Mouse (Mus musculus) heart, adult 2 months (tissue): ENCODE measurements around the gene Wbp11. TPM values are rescaled to one million over a fixed set of nuclear protein-coding genes. Genes with fewer than 3 reads are reported as not detected.

Experiments used
- DNase-seq, 2 experiments: peaks; one replicate each; pipeline ENCODE4 v3.0.0; 2021
- H3K27ac ChIP-seq: fragments of 200-600 bp; 2 replicates; pipeline ENCODE4 v1.8.1; 2022
- H3K27me3 ChIP-seq: fragments of 200-500 bp; 2 replicates; pipeline ENCODE4 v1.6.1; 2012; ENCODE audit warnings: mild to moderate bottlenecking, low read length, inconsistent platforms, mixed read lengths; ENCODE audit not compliant: control insufficient read depth, insufficient read depth
- H3K36me3 ChIP-seq: fragments of 200-500 bp; 2 replicates; pipeline ENCODE4 v1.6.1; 2012; ENCODE audit warnings: low read length, inconsistent platforms; ENCODE audit not compliant: control insufficient read depth, insufficient read depth
- H3K4me1 ChIP-seq: fragments of 200-500 bp; 2 replicates; pipeline ENCODE4 v1.6.1; 2011; ENCODE audit warnings: low read length; ENCODE audit not compliant: control insufficient read depth, insufficient read depth
- H3K4me3 ChIP-seq: fragments of 200-600 bp; 2 replicates; pipeline ENCODE4 v1.8.1; 2022
- H3K79me2 ChIP-seq: fragments of 200-500 bp; replicated peaks from 2 replicates; pipeline ENCODE4 v1.6.1; 2012; ENCODE audit warnings: mild to moderate bottlenecking, inconsistent platforms, low read length, moderate library complexity, mixed read lengths; ENCODE audit not compliant: control insufficient read depth, insufficient read depth
- H3K9ac ChIP-seq: fragments of 200-500 bp; 2 replicates; pipeline ENCODE4 v1.6.1; 2012; ENCODE audit warnings: low read depth, mild to moderate bottlenecking, control low read depth, inconsistent platforms, low read length, mixed read lengths
- CTCF ChIP-seq: fragments of 200-600 bp; IDR thresholded peaks from 2 replicates; pipeline ENCODE4 v1.8.1; 2022; ENCODE audit warnings: antibody characterized with exemption, mild to moderate bottlenecking, moderate library complexity
- EP300 ChIP-seq: fragments of 200-500 bp; IDR thresholded peaks from 2 replicates; pipeline ENCODE4 v1.6.1; 2011; ENCODE audit warnings: low read depth, low read length, control low read depth; ENCODE audit not compliant: insufficient read depth
- POLR2A ChIP-seq: fragments of 200-500 bp; IDR thresholded peaks from 2 replicates; pipeline ENCODE4 v1.6.1; 2011; ENCODE audit warnings: mild to moderate bottlenecking, low read depth, low read length, control low read depth; ENCODE audit not compliant: insufficient read depth
- WGBS: fragments of 180-500 bp; shearing (Covaris S2); methylation state at CpG from one replicate; pipeline ENCODE4 v1.1.7; 2018; 5-methylcytosine and 5-hydroxymethylcytosine counted together
- intact Hi-C: fragments of 180-260 bp; cut with DNase I; formaldehyde crosslinking; loops from one replicate; pipeline ENCODE4 v1.15.1; 2025
- long read RNA-seq: library from polyadenylated mRNA; stranded (forward); transcript quantifications from one replicate; pipeline ENCODE4 v2.0.0, GENCODE M21; 2021
- polyA plus RNA-seq: library from polyadenylated mRNA; depleted of rRNA; stranded (reverse); fragments of >200 nt; gene quantifications from 2 replicates; pipeline ENCODE4 v1.2.3, GENCODE M21; 2012; rRNA removed
- total RNA-seq, 2 experiments: library from RNA; stranded (reverse); gene quantifications; 2 replicates each; pipeline ENCODE4 v1.2.3; 2021

Gene Wbp11
- 10 to 100 TPM; 67.6 to 68.1 TPM for total RNA-seq
- 28.7 and 28.9 TPM in 2 replicates for polyA plus RNA-seq
- long read RNA-seq, transcript Wbp11-201 (12 exons, 2,739 nt): major isoform, 73 of 98 reads
- long read RNA-seq, partial matches to known transcripts: 11 of 98 reads
- long read RNA-seq, other reads (novel, unspliced or antisense): 14 of 98 reads

DNA sequence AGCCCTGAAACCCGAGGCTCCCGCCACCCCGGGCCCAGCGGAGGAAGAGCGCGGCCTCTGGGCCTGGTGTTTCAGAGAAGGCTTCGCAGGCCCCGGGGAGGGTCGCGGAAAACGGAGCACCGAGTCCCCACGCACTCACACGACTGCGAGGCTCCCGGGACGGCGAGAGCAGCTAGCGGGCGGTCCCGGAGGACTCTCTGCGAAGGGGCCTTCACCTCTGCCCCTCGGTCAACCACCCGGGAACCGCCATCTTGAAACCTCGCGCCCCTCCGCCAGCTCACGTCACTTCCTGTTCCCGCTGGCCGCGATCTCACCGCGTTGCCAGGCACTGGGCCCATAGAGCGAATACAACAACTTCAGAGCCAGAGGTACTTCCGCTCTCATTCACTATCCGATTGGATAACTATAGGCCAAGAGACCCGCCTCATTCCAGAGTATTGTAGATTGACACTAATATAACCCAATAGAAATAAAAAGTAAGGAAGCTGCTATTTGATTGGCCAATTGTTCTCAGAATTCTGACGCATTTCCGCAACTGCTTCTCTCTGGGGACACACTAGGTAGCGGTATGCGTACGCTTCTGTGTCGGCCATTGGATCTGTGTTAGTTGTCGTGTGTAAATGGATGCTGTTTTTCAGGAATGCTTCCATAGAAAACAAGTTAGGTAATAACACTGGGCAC, at the start of gene Wbp11:
Gene Wbp11 (minus strand): TSS at position 353 of the 681 bp plus-strand sequence.
- peak within 1 kb of the TSS; percentile 98 for H3K9ac ChIP-seq

DNA sequence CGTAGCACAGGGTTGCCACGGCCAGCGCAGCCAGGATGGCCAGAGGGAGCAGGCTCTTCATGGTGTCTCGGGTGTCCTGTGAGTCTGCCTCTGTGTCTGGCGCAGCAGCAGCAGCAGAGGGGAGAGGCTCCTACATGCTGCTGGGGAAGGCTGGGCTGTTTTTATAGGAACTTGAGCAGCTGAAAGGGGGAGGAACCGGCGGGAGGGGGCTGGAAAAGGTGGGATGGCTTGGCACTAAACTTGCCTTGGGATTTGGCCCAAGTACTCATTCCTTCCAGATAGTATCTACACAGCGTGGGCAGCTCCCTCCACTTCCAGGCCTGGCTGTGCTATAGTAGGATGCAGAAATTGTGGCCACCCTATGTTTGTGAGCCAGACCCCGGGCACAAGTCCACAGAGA, 47.6 kb upstream of the Wbp11 start, which contains the start of gene Mgp:
Gene Mgp (minus strand): TSS at position 154 of the 400 bp plus-strand sequence.
- peak; percentile 73 to 74 for DNase-seq
- WGBS: 24% methylated on average over 9 of the region's 9 CpGs
- H3K36me3 ChIP-seq: no peaks in the 10 kb centered on the region
- H3K4me1 ChIP-seq: no peaks in the 10 kb centered on the region
- 0 out of 2 replicates have a peak, but pooled peaks have one; percentile 33 for TF ChIP-seq EP300
- peak; percentile 98 for TF ChIP-seq POLR2A
- no peak for TF ChIP-seq CTCF
- peak within 1 kb of the TSS; percentile 85 for H3K9ac ChIP-seq
- H3K79me2 ChIP-seq: no peaks in the 10 kb centered on the region
- H3K4me3 ChIP-seq: peak within 1 kb of the TSS; percentile 43
- H3K27ac ChIP-seq: peak within 1 kb of the TSS; percentile 65
- intact Hi-C loops: no loop called here
- H3K27me3 ChIP-seq: no peaks in the 10 kb centered on the region

More for the DNA sequence above, at the start of gene Wbp11:
- WGBS: under 1% methylated on average over 45 of the region's 45 CpGs
- peak; percentile 96 for DNase-seq
- H3K27ac ChIP-seq: peak within 1 kb of the TSS; percentile 92
- H3K79me2 ChIP-seq: peaks cover 2% of the 10 kb centered on the region
- no peaks in the 10 kb centered on the region for H3K27me3 ChIP-seq
- TF ChIP-seq POLR2A (peak; percentile 95), CTCF (peak; percentile 53), EP300 (peak; percentile 69; the same call in 1 of the 2 replicates)
- H3K4me1 ChIP-seq: peaks cover 1% of the 10 kb centered on the region
- intact Hi-C loops: loop anchor here (1.0 to 10.0 kb wide), 2 partner anchors 24 to 1813 kb away; partner anchors contain the start of genes Ddx47 and Hist4h4
- H3K36me3 ChIP-seq: peaks cover 9% of the 10 kb centered on the region
- peak within 1 kb of the TSS; percentile 91 for H3K4me3 ChIP-seq

DNA sequence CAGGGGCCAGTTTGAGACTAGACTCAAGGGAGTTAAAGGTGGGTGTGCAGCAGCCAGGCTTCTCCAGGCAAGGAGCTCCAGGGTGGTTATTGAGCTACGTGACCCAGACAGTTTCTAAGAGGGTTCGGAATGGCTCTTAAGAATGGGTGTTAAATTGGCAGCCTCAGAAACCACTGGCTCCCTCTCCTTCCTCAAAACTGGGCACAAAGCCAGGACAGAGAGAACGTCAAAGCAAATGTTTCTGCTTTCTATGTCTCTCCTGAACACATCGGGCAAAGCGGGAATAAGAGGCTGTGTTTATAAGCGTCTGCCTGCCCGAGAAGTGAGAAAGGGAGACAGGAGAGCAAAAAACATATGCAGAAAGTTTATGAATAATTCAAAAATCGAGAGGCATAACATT, 46.6 kb upstream of the Wbp11 start:
- H3K36me3 ChIP-seq: no peaks in the 10 kb centered on the region
- intact Hi-C loops: no loop called here
- peak in 1 of 2 experiments; percentile 38 for DNase-seq
- peak overlapping the region; percentile 43 for H3K4me3 ChIP-seq
- H3K4me1 ChIP-seq: no peaks in the 10 kb centered on the region
- no peaks in the 10 kb centered on the region for H3K27me3 ChIP-seq
- H3K79me2 ChIP-seq: no peaks in the 10 kb centered on the region
- 15% methylated on average over 8 of the region's 8 CpGs for WGBS
- H3K27ac ChIP-seq: peak overlapping the region; percentile 65
- H3K9ac ChIP-seq: peak overlapping the region; percentile 67
- TF ChIP-seq POLR2A (peak; percentile 40; the same call in 1 of the 2 replicates), CTCF (no peak)

DNA sequence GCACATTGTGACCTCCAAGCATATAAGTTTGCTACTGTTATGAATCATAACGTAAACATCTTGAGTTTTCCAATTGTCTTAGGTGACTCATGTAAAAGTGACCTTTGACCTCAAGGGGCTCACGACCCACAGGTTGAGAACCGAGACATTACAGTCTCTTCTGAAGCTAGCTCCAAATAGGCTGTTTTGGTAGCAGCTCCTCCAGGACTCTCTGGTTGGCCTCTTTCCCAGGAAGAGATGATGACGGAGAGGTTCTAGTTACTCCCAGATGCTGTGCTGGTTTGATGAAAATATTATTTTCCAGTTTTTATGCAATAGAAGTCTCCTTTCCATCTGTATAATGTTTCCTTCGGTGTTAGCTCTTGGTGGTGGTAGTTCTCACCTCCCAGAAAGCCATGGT, 40.9 kb upstream of the Wbp11 start:
- H3K79me2 ChIP-seq: no peaks in the 10 kb centered on the region
- H3K27ac ChIP-seq: no peak overlapping the region
- H3K36me3 ChIP-seq: no peaks in the 10 kb centered on the region
- no peak overlapping the region for H3K4me3 ChIP-seq
- no peaks in the 10 kb centered on the region for H3K4me1 ChIP-seq
- WGBS: 63% methylated on average over 5 of the region's 5 CpGs
- intact Hi-C loops: no loop called here
- H3K9ac ChIP-seq: no peak overlapping the region
- H3K27me3 ChIP-seq: 0 out of 2 replicates have a peak, but pooled peaks cover 1% of the 10 kb centered on the region
- TF ChIP-seq EP300 (no peak), CTCF (no peak), POLR2A (no peak)
- DNase-seq: no peak

DNA sequence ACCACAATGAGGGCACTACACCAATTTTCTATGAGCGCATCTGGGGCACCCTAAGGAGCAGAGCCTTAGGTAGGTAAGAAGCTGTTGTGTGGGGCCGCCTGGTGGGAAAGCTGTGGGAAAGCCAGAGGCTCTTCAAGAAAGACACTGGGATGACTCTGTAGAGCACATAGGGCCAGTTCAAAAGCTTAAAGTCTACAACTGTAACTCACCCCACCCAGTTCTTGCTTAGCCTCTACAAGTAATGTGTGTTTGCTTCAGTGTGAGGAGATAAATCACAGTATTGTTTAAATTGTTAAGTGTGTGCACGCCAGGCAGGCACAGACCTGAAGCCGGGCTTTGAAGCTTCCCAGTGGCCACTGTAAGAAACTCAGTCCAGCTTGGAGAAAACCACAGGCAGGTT, 38.1 kb upstream of the Wbp11 start:
- no peak overlapping the region for H3K27ac ChIP-seq
- H3K79me2 ChIP-seq: no peaks in the 10 kb centered on the region
- 92% methylated on average over 4 of the region's 4 CpGs for WGBS
- no peak for DNase-seq
- H3K4me3 ChIP-seq: no peak overlapping the region
- no peaks in the 10 kb centered on the region; the same call in 1 of the 2 replicates for H3K4me1 ChIP-seq
- H3K9ac ChIP-seq: no peak overlapping the region
- no peak for TF ChIP-seq EP300
- no peak for TF ChIP-seq CTCF
- no peak for TF ChIP-seq POLR2A
- 0 out of 2 replicates have a peak, but pooled peaks cover 1% of the 10 kb centered on the region for H3K27me3 ChIP-seq
- H3K36me3 ChIP-seq: no peaks in the 10 kb centered on the region
- intact Hi-C loops: no loop called here

DNA sequence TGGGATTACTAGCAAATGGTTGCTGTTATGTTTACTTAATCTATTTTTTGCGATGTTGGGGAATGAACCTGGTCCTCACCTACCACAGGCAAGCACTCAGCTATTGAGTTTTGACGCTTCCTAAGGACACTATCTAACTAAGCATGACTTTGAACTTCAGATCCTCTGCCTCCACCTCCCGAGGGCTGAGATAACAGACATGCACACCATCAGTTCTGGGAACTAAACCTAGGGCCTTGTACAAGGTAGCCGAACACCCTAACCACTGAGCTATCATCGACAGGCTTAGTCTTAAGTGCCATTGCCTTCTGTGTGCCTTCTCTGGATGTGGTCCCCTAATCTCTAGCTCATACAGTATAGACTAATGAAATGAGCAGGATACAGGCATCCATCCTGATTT, 37.3 kb upstream of the Wbp11 start:
- Histone ChIP-seq H3K79me2 (no peaks in the 10 kb centered on the region), H3K27me3 (0 out of 2 replicates have a peak, but pooled peaks cover 1% of the 10 kb centered on the region), H3K9ac (no peak overlapping the region), H3K36me3 (no peaks in the 10 kb centered on the region), H3K27ac (no peak overlapping the region), H3K4me1 (no peaks in the 10 kb centered on the region; the same call in 1 of the 2 replicates), H3K4me3 (no peak overlapping the region)
- DNase-seq: no peak
- 87% methylated on average over 5 of the region's 5 CpGs for WGBS
- TF ChIP-seq POLR2A (no peak), EP300 (no peak), CTCF (no peak)
- intact Hi-C loops: no loop called here
